Mouse (Mus musculus) heart, embryonic 12.5 days (tissue): ENCODE data around the gene Lmna. TPM values are rescaled to one million over a fixed set of nuclear protein-coding genes. Genes with fewer than 3 reads are reported as not detected.

Experiments used
- ATAC-seq: fragments of 200-750 bp; cut with Nextera tagmentation; 2 replicates; pipeline ENCODE4 v1.8.0; 2017; ENCODE audit warnings: moderate TSS enrichment, moderate library complexity; ENCODE audit not compliant: insufficient number of reproducible peaks, low FRiP score
- H3K27ac ChIP-seq: fragments of 300-500 bp; sonication (generic); 2 replicates; pipeline ENCODE4 v1.5.1; 2016; ENCODE audit warnings: mild to moderate bottlenecking, moderate library complexity; ENCODE audit not compliant: poor library complexity, severe bottlenecking
- H3K27me3 ChIP-seq: fragments of 300-500 bp; sonication (generic); replicated peaks from 2 replicates; pipeline ENCODE4 v1.6.1; 2016; ENCODE audit warnings: mild to moderate bottlenecking, moderate library complexity
- H3K36me3 ChIP-seq: fragments of 300-500 bp; sonication (generic); 2 replicates; pipeline ENCODE4 v1.6.1; 2016; ENCODE audit warnings: mild to moderate bottlenecking, moderate library complexity
- H3K4me1 ChIP-seq: fragments of 300-500 bp; sonication (generic); replicated peaks from 2 replicates; pipeline ENCODE4 v1.6.1; 2016; ENCODE audit warnings: mild to moderate bottlenecking
- H3K4me2 ChIP-seq: fragments of 300-500 bp; sonication (generic); 2 replicates; pipeline ENCODE4 v1.6.1; 2016; ENCODE audit warnings: mild to moderate bottlenecking, moderate library complexity
- H3K4me3 ChIP-seq: fragments of 300-500 bp; sonication (generic); 2 replicates; pipeline ENCODE4 v1.5.1; 2016; ENCODE audit warnings: mild to moderate bottlenecking
- H3K9ac ChIP-seq: fragments of 300-500 bp; sonication (generic); 2 replicates; pipeline ENCODE4 v1.6.1; 2016; ENCODE audit warnings: mild to moderate bottlenecking, moderate library complexity
- H3K9me3 ChIP-seq: fragments of 300-500 bp; sonication (generic); replicated peaks from 2 replicates; pipeline ENCODE4 v1.6.1; 2016; ENCODE audit warnings: mild to moderate bottlenecking, moderate library complexity
- WGBS: fragments of 180-500 bp; shearing (Covaris S2); methylation state at CpG from one replicate; pipeline ENCODE4 v1.1.7; 2016; 5-methylcytosine and 5-hydroxymethylcytosine counted together
- polyA plus RNA-seq: library from polyadenylated mRNA; unstranded; fragments of >200 nt; fragmentation: Nextera tagmentation; extraction: Ambion mirVana; gene quantifications from 2 replicates; pipeline ENCODE4 v1.2.1, GENCODE M21; 2016

The Lmna gene
- polyA plus RNA-seq, 1 experiment from 2014 or later, result 108 TPM

GRCm38 (mm10) chr3:88464425-88464824, 45.3 kb downstream of the Lmna start:
- no peak overlapping the region for H3K27ac ChIP-seq
- no peaks in the 10 kb centered on the region for H3K36me3 ChIP-seq
- H3K9ac ChIP-seq, result no peak overlapping the region
- H3K4me3 ChIP-seq, result no peak overlapping the region
- no peaks in the 10 kb centered on the region for H3K9me3 ChIP-seq
- no peak for ATAC-seq
- WGBS, result 50% methylated on average over 3 of the region's 3 CpGs
- peaks cover 9% of the 10 kb centered on the region for H3K4me1 ChIP-seq
- peaks cover 32% of the 10 kb centered on the region for H3K27me3 ChIP-seq
- no peak overlapping the region for H3K4me2 ChIP-seq

DNA sequence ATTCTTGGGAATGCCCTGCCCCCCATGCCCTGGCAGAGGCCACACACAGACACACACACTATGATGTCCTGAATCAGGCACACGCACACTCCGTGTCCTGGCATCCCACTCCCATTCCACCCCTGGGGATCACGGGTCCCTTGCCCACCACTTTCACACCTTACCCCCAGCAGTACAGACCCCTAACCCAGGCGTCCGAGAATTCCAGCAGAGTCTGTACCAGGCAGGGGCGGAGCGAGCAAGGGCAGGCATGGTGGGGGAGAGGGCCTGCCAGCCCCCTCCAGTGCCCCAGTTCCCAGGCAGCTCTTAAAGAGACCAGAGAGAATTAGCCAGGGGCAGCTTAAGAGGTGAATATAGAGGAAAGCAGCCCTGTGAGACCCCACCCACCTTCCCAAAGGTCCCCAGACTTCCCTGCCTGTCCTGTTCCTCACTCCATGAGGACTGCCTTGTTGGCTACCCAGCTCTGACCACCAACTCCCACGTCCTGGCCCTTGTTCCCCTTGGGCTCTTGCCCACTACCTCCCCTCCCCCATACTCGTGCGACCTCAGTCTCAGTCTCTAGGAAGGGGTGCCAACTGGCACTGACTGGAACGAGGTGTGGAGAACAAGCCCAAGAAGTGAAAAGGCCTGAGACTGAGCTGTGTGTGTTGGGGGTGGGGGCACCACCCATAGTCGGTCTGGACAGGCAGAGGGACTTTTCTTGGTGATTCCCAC, 48.6 kb downstream of the Lmna start, which contains the start of gene Sema4a:
TSS of gene Sema4a (minus strand) at position 200 of the 714 bp plus-strand sequence.
- Histone ChIP-seq H3K9ac (no peak within 1 kb of the TSS), H3K4me3 (no peak within 1 kb of the TSS), H3K4me1 (peaks cover 12% of the 10 kb centered on the region), H3K36me3 (no peaks in the 10 kb centered on the region), H3K27ac (no peak within 1 kb of the TSS), H3K27me3 (peaks cover 56% of the 10 kb centered on the region), H3K9me3 (no peaks in the 10 kb centered on the region), H3K4me2 (no peak within 1 kb of the TSS)
- 34% methylated on average over 12 of the region's 12 CpGs for WGBS
- 0 out of 2 replicates have a peak, but pooled peaks have one; percentile 12 for ATAC-seq

- no peak for ATAC-seq
- no peak overlapping the region for H3K4me3 ChIP-seq
- 66% methylated on average over 5 of the region's 5 CpGs for WGBS
These were observed 49.7 kb downstream of the Lmna start for GRCm38 (mm10) chr3:88460029-88460428.

GRCm38 (mm10) chr3:88458778-88459219, 51.0 kb downstream of the Lmna start:
- Histone ChIP-seq H3K9ac (no peak overlapping the region), H3K27me3 (peaks cover 77% of the 10 kb centered on the region), H3K27ac (no peak overlapping the region), H3K9me3 (no peaks in the 10 kb centered on the region), H3K4me2 (peak overlapping the region; percentile 25), H3K4me3 (0 out of 2 replicates have a peak overlapping the region, but pooled peaks have one; percentile 12), H3K36me3 (no peaks in the 10 kb centered on the region), H3K4me1 (peaks cover 22% of the 10 kb centered on the region)
- WGBS, result 7% methylated on average over 14 of the region's 14 CpGs
- no peak for ATAC-seq

More at GRCm38 (mm10) chr3:88460029-88460428, 49.7 kb downstream of the Lmna start:
- no peak overlapping the region for H3K4me2 ChIP-seq
- no peak overlapping the region for H3K27ac ChIP-seq
- peaks cover 65% of the 10 kb centered on the region for H3K27me3 ChIP-seq
- H3K9me3 ChIP-seq, result no peaks in the 10 kb centered on the region
- H3K9ac ChIP-seq, result no peak overlapping the region
- no peaks in the 10 kb centered on the region for H3K36me3 ChIP-seq
- peaks cover 20% of the 10 kb centered on the region for H3K4me1 ChIP-seq

GRCm38 (mm10) chr3:88456746-88457532, 52.8 kb downstream of the Lmna start:
- 51% methylated on average over 7 of the region's 7 CpGs for WGBS
- Histone ChIP-seq H3K4me2 (no peak overlapping the region), H3K9ac (no peak overlapping the region), H3K27me3 (peaks cover 96% of the 10 kb centered on the region), H3K27ac (no peak overlapping the region), H3K36me3 (no peaks in the 10 kb centered on the region), H3K4me1 (peaks cover 22% of the 10 kb centered on the region), H3K4me3 (no peak overlapping the region), H3K9me3 (no peaks in the 10 kb centered on the region)
- no peak for ATAC-seq

DNA sequence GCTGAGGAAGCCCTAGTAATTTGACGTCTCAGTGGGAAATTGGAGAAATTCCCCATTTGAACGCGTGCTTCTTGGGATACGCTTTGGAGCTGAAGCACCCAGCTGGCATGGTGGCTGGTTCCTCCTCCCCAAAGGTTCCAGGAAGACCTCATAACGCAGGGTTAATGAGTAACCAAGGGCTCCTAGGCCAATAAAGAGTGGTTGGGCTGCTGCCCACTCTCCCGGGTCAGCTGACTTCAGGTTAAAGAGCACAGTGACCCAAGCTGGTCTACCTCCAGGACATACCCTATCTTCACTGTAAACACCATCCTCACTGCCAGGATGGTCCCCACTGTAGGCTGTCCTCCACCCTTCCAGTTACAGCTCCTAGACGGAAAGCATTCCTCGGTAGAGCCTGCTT, 53.4 kb downstream of the Lmna start:
- 82% methylated on average over 8 of the region's 8 CpGs for WGBS
- Histone ChIP-seq H3K4me3 (no peak overlapping the region), H3K4me1 (peaks cover 19% of the 10 kb centered on the region), H3K27ac (no peak overlapping the region), H3K36me3 (no peaks in the 10 kb centered on the region), H3K27me3 (peaks cover 96% of the 10 kb centered on the region), H3K9me3 (no peaks in the 10 kb centered on the region), H3K9ac (no peak overlapping the region), H3K4me2 (no peak overlapping the region)
- ATAC-seq, result no peak

DNA sequence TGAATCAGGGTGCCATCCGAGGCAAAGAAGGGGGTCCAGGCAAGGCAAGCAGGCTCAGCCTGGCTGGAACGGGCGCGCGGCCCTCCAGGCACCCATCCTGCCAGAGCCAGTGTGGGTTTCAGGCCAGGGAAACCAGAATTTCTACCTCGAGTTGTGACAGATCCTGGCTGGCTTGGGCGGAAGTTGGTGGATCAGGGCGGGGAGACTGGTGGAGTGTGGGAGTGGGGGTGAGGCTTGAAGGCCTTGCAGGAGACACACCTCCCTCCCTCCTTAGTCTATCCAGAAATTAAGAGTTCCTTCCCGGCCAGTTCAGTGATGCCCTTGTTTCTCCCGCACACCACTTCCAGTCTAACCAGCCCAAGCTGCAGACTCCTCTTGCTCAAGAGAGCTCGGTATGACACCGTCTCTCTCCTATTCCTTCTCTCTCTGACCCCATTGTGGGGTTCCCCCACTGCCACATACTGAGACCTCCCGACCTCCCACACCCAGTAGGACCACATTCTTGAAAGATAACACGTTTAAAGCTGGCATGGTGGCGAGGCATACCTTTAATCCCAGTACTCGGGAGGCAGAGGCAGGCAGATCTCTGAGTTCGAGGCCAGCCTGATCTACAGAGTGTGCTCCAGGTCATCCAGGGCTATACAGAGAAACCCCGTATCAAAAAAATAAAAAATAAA, 54.0 kb downstream of the Lmna start:
- H3K4me2 ChIP-seq, result no peak overlapping the region
- H3K9me3 ChIP-seq, result no peaks in the 10 kb centered on the region
- peaks cover 96% of the 10 kb centered on the region for H3K27me3 ChIP-seq
- H3K9ac ChIP-seq, result 0 out of 2 replicates have a peak overlapping the region, but pooled peaks have one; percentile 33
- H3K4me3 ChIP-seq, result no peak overlapping the region
- 60% methylated on average over 18 of the region's 18 CpGs for WGBS
- no peak overlapping the region for H3K27ac ChIP-seq
- H3K36me3 ChIP-seq, result no peaks in the 10 kb centered on the region
- H3K4me1 ChIP-seq, result peaks cover 17% of the 10 kb centered on the region
- no peak for ATAC-seq

GRCm38 (mm10) chr3:88454762-88455587, 54.8 kb downstream of the Lmna start:
- 44% methylated on average over 9 of the region's 9 CpGs for WGBS
- no peak overlapping the region for H3K27ac ChIP-seq
- no peak overlapping the region for H3K4me3 ChIP-seq
- H3K27me3 ChIP-seq, result peaks cover 96% of the 10 kb centered on the region
- no peak overlapping the region for H3K4me2 ChIP-seq
- H3K36me3 ChIP-seq, result no peaks in the 10 kb centered on the region
- no peaks in the 10 kb centered on the region for H3K9me3 ChIP-seq
- H3K9ac ChIP-seq, result 0 out of 2 replicates have a peak overlapping the region, but pooled peaks have one; percentile 33
- no peak for ATAC-seq
- H3K4me1 ChIP-seq, result peaks cover 23% of the 10 kb centered on the region

DNA sequence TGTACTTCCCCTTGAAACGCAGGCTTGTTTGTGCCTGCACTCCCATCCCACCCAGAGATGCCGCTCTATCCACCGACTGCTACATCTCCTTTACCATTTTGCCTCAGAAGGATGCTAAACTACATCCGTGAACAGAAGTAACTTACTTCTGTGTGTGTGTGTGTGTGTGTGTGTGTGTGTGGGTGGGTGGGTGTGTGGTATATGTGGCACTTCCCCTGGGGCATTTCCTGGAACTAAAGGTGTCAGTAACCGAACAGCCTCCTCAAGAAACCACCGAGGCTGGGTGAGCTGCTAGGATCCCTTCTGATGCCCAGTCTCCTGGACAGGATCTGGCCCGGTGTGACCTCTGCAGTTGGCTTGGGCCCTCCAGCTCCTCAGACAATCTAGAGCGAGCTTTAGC, 55.8 kb downstream of the Lmna start:
- H3K4me1 ChIP-seq, result peaks cover 33% of the 10 kb centered on the region
- H3K9ac ChIP-seq, result no peak overlapping the region
- no peak for ATAC-seq
- H3K27ac ChIP-seq, result no peak overlapping the region
- H3K27me3 ChIP-seq, result peaks cover 96% of the 10 kb centered on the region
- H3K4me3 ChIP-seq, result no peak overlapping the region
- H3K9me3 ChIP-seq, result no peaks in the 10 kb centered on the region
- 73% methylated on average over 8 of the region's 8 CpGs for WGBS
- H3K36me3 ChIP-seq, result no peaks in the 10 kb centered on the region
- H3K4me2 ChIP-seq, result no peak overlapping the region

- H3K4me2 ChIP-seq, result no peak overlapping the region
- H3K9me3 ChIP-seq, result no peaks in the 10 kb centered on the region
- no peak overlapping the region for H3K27ac ChIP-seq
- no peak overlapping the region for H3K4me3 ChIP-seq
- H3K9ac ChIP-seq, result no peak overlapping the region
- H3K4me1 ChIP-seq, result peaks cover 29% of the 10 kb centered on the region
- WGBS, result 44% methylated on average over 8 of the region's 8 CpGs
- H3K36me3 ChIP-seq, result no peaks in the 10 kb centered on the region
- no peak for ATAC-seq
- H3K27me3 ChIP-seq, result peaks cover 93% of the 10 kb centered on the region
These were observed 56.4 kb downstream of the Lmna start for GRCm38 (mm10) chr3:88453369-88453768.
